ENCODE assay signal across 17 mouse cellular contexts in genomic region chr13:60595519-60595918, GRCm38 (mm10).
"Had no signal": no experiment of that assay in that cellular context is flagged by ENCODE, and none has a peak within 500 bp of the region (broad histone marks: within the 10 kb centered on the region; RNA-seq: fewer than 3 reads in every experiment).

No protein-coding gene starts in this region.

- ATAC-seq: midbrain, embryonic 15.5 days had no signal

- H3K27me3 ChIP-seq: limb, embryonic 12.5 days; liver, embryonic 15.5 days; midbrain, embryonic 15.5 days; neural tube, embryonic 12.5 days; stomach, embryonic 15.5 days had no signal

- H3K27ac ChIP-seq: kidney, postnatal 0 days; layer of hippocampus, adult 2 months; limb, embryonic 12.5 days; liver, embryonic 15.5 days; macrophage; midbrain, embryonic 15.5 days; neural tube, embryonic 12.5 days; stomach, embryonic 15.5 days had no signal

- H3K4me1 ChIP-seq: limb, embryonic 12.5 days; liver, embryonic 15.5 days; megakaryocyte, embryonic 14.5 days; midbrain, embryonic 15.5 days; neural tube, embryonic 12.5 days; stomach, embryonic 15.5 days had no signal

- H3K4me3 ChIP-seq: layer of hippocampus, adult 2 months; limb, embryonic 12.5 days; liver, embryonic 15.5 days; megakaryocyte, embryonic 14.5 days; midbrain, embryonic 15.5 days; neural tube, embryonic 12.5 days; stomach, embryonic 15.5 days had no signal

- H3K9me3 ChIP-seq: limb, embryonic 12.5 days; liver, embryonic 15.5 days; midbrain, embryonic 15.5 days; neural tube, embryonic 12.5 days; stomach, embryonic 15.5 days had no signal

- H3K36me3 ChIP-seq: limb, embryonic 12.5 days; liver, embryonic 15.5 days; midbrain, embryonic 15.5 days; neural tube, embryonic 12.5 days; stomach, embryonic 15.5 days had no signal

- H3K9ac ChIP-seq: limb, embryonic 12.5 days; liver, embryonic 15.5 days; midbrain, embryonic 15.5 days; neural tube, embryonic 12.5 days; stomach, embryonic 15.5 days had no signal

- H3K4me2 ChIP-seq: limb, embryonic 12.5 days; liver, embryonic 15.5 days; midbrain, embryonic 11.5 days; midbrain, embryonic 15.5 days; neural tube, embryonic 12.5 days; stomach, embryonic 15.5 days had no signal

- DNase-seq: kidney, adult 9 months; kidney, postnatal 4 days; liver; lung, adult 2 months; spleen, adult 18-20 months; thymus, adult 2 months; thymus, postnatal 25 days had no signal
